Mouse (Mus musculus): ENCODE measurements around the gene Prelid3b. TPM values are rescaled to one million over a fixed set of nuclear protein-coding genes. Genes with fewer than 3 reads are reported as not detected.

Gene Prelid3b
- polyA plus RNA-seq, 1 experiment from 2014 or later: 129 TPM

- Histone ChIP-seq H3K9me3 (ENCODE audit: control insufficient read depth, low read length) (no peaks in the 10 kb centered on the region), H3K27ac (ENCODE audit: low read depth, low read length) (no peak overlapping the region), H3K36me3 (ENCODE audit: control insufficient read depth, insufficient read depth, low read length) (no peaks in the 10 kb centered on the region; the same call in 1 of the 2 replicates), H3K27me3 (ENCODE audit: control insufficient read depth, insufficient read depth, low read length) (no peaks in the 10 kb centered on the region), H3K9ac (ENCODE audit: low read length) (no peak overlapping the region), H3K4me3 (ENCODE audit: low read depth, low read length) (no peak overlapping the region), H3K4me2 (no peak overlapping the region), H3K4me1 (ENCODE audit: control insufficient read depth, insufficient read depth, low read length) (peaks cover 7% of the 10 kb centered on the region; the same call in 1 of the 2 replicates)
- ATAC-seq (ENCODE audit: low FRiP score) (no peak), DNase-seq (ENCODE audit: low spot score, missing footprints) (peak; percentile 62)
- WGBS: 96% methylated on average over 7 of the region's 7 CpGs
These were observed 2.0 kb downstream of the Prelid3b start for GRCm38 (mm10) chr2:174470786-174471405.

DNA sequence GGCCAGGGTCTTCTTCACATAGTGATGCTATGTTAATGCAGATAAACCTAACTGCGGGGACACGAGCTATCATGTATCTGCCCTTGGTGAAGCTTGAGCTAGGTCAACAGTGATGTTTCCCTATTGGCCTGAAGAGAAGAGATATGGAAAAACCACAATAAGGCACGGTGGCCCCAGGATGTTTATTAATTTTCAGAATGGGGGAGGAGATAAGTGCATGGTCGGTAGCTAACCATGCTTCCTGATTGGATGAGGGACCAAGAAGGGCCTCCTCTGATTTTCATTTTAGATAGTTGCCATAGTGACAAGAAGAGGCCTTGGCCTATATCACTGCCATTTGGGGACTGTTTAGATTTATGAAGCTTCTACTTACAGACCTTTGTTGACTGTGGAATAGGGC is 2.5 kb downstream of the Prelid3b start:
- DNase-seq (ENCODE audit: low spot score, missing footprints) (peak; percentile 57), ATAC-seq (ENCODE audit: low FRiP score) (no peak)
- Histone ChIP-seq H3K4me1 (ENCODE audit: control insufficient read depth, insufficient read depth, low read length) (peaks cover 7% of the 10 kb centered on the region; the same call in 1 of the 2 replicates), H3K9ac (ENCODE audit: low read length) (no peak overlapping the region), H3K4me3 (ENCODE audit: low read depth, low read length) (no peak overlapping the region), H3K4me2 (no peak overlapping the region), H3K27ac (ENCODE audit: low read depth, low read length) (no peak overlapping the region), H3K9me3 (ENCODE audit: control insufficient read depth, low read length) (no peaks in the 10 kb centered on the region), H3K27me3 (ENCODE audit: control insufficient read depth, insufficient read depth, low read length) (no peaks in the 10 kb centered on the region), H3K36me3 (ENCODE audit: control insufficient read depth, insufficient read depth, low read length) (no peaks in the 10 kb centered on the region; the same call in 1 of the 2 replicates)
- WGBS: 90% methylated on average over 4 of the region's 4 CpGs

DNA sequence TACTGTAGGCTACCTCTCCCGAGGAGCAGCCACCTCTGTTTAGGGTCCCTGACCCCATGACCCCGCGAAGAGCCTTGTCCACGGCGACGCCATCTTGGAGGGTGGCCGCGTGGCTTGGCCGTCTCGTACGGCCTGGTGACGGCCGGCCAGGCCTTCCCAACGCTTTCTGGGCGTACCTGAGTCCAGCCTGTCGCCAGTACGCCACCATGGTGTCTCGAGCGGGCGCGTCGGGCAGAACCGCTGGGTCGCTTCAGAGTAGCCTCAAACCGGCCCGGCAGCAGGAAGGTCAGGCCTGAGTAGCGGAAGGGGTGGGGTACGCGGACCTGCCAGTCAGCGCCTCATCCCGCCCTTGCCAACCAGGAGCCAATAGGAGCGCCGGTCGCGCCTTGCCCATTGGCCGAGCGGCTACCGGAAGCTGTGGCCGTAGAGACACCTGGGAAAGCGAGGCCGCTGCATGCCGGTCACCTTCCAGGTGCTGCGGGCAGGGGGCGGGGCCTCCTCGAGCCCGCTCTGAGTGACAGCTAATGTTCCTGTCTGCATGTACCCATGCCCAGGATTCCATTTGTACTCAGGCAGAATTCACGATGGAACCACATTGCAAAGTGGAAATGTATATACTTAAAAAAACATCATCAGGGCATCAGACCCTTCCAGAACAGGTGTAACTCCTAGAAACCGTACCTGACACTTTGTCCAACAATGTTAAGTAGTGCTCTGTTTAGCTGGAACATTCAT is 8.9 kb downstream of the Prelid3b start, which contains the start of gene Atp5e:
TSS of gene Atp5e (minus strand) at position 317 of the 735 bp plus-strand sequence.
- peaks cover 4% of the 10 kb centered on the region; the same call in 1 of the 2 replicates for H3K36me3 ChIP-seq (ENCODE audit: control insufficient read depth, insufficient read depth, low read length)
- H3K27me3 ChIP-seq (ENCODE audit: control insufficient read depth, insufficient read depth, low read length): no peaks in the 10 kb centered on the region
- DNase-seq (ENCODE audit: low spot score, missing footprints) (peak; percentile 98), ATAC-seq (ENCODE audit: low FRiP score) (peak; percentile 100)
- 2% methylated on average over 48 of the region's 48 CpGs for WGBS
- H3K9me3 ChIP-seq (ENCODE audit: control insufficient read depth, low read length): no peaks in the 10 kb centered on the region
- peak within 1 kb of the TSS; percentile 91 for H3K9ac ChIP-seq (ENCODE audit: low read length)
- peak within 1 kb of the TSS; percentile 73 for H3K4me3 ChIP-seq (ENCODE audit: low read depth, low read length)
- peak within 1 kb of the TSS; percentile 95 for H3K4me2 ChIP-seq
- H3K4me1 ChIP-seq (ENCODE audit: control insufficient read depth, insufficient read depth, low read length): peaks cover 7% of the 10 kb centered on the region; the same call in 1 of the 2 replicates
- H3K27ac ChIP-seq (ENCODE audit: low read depth, low read length): 0 out of 2 replicates have a peak within 1 kb of the TSS, but pooled peaks have one; percentile 25

GRCm38 (mm10) chr2:174463370-174463769 is 9.5 kb downstream of the Prelid3b start:
- peaks cover 7% of the 10 kb centered on the region for H3K4me1 ChIP-seq (ENCODE audit: control insufficient read depth, insufficient read depth, low read length)
- H3K27ac ChIP-seq (ENCODE audit: low read depth, low read length): no peak overlapping the region
- peak overlapping the region; percentile 91 for H3K9ac ChIP-seq (ENCODE audit: low read length)
- WGBS: 44% methylated on average over 10 of the region's 10 CpGs
- DNase-seq (ENCODE audit: low spot score, missing footprints): peak; percentile 89
- peak overlapping the region; percentile 95 for H3K4me2 ChIP-seq
- no peaks in the 10 kb centered on the region for H3K9me3 ChIP-seq (ENCODE audit: control insufficient read depth, low read length)
- peak; percentile 18 for ATAC-seq (ENCODE audit: low FRiP score)
- H3K27me3 ChIP-seq (ENCODE audit: control insufficient read depth, insufficient read depth, low read length): no peaks in the 10 kb centered on the region
- H3K4me3 ChIP-seq (ENCODE audit: low read depth, low read length): peak overlapping the region; percentile 73
- H3K36me3 ChIP-seq (ENCODE audit: control insufficient read depth, insufficient read depth, low read length): peaks cover 4% of the 10 kb centered on the region; the same call in 1 of the 2 replicates

DNA sequence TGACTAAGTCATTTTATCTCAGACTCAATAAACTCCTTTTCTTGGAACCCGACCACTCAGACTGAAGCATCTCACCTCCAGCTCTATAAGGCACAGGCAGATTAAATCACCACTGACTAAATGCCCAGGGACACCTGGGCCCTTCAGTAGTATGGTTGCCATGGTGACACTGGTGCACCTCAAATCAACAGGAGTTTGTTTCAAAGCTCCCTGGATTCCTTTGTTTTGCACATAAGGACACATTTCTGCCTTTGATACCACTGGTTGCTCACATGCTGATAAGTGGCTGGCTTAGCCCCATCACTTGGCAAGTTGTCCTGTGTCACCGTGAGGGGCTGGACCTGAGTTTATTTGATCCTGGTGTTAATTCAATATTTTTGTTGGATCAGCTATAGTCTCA is 13.5 kb downstream of the Prelid3b start:
- Histone ChIP-seq H3K9me3 (ENCODE audit: control insufficient read depth, low read length) (no peaks in the 10 kb centered on the region), H3K4me3 (ENCODE audit: low read depth, low read length) (no peak overlapping the region), H3K9ac (ENCODE audit: low read length) (no peak overlapping the region), H3K4me1 (ENCODE audit: control insufficient read depth, insufficient read depth, low read length) (peaks cover 9% of the 10 kb centered on the region), H3K4me2 (no peak overlapping the region), H3K36me3 (ENCODE audit: control insufficient read depth, insufficient read depth, low read length) (peaks cover 4% of the 10 kb centered on the region; the same call in 1 of the 2 replicates), H3K27me3 (ENCODE audit: control insufficient read depth, insufficient read depth, low read length) (no peaks in the 10 kb centered on the region), H3K27ac (ENCODE audit: low read depth, low read length) (no peak overlapping the region)
- 63% methylated on average over 2 of the region's 2 CpGs for WGBS
- DNase-seq (ENCODE audit: low spot score, missing footprints): no peak
- ATAC-seq (ENCODE audit: low FRiP score): no peak

DNA sequence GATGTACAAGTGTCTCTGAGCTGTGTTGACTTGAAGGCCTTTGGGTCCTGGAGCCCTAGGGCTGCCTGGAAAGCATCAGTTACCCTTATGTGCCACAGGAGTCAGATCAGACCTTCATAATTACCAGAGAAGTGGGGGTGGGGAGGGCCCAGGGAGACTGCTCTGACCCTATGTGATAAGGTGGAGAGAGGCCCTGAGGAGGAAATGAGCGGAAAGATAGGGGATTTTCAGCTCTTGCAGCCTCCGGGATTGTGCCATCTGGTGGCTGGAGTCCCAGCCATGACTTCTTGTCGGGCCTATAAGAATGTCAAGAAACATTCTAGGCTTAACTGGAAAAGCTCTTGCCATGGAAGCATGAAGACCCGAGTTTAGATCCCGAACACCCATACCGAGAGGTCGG is 19.2 kb downstream of the Prelid3b start:
- Histone ChIP-seq H3K27me3 (ENCODE audit: control insufficient read depth, insufficient read depth, low read length) (no peaks in the 10 kb centered on the region), H3K4me1 (ENCODE audit: control insufficient read depth, insufficient read depth, low read length) (peaks cover 3% of the 10 kb centered on the region; the same call in 1 of the 2 replicates), H3K4me3 (ENCODE audit: low read depth, low read length) (no peak overlapping the region), H3K9me3 (ENCODE audit: control insufficient read depth, low read length) (no peaks in the 10 kb centered on the region), H3K9ac (ENCODE audit: low read length) (no peak overlapping the region), H3K36me3 (ENCODE audit: control insufficient read depth, insufficient read depth, low read length) (no peaks in the 10 kb centered on the region), H3K27ac (ENCODE audit: low read depth, low read length) (no peak overlapping the region), H3K4me2 (no peak overlapping the region)
- DNase-seq (ENCODE audit: low spot score, missing footprints): no peak
- ATAC-seq (ENCODE audit: low FRiP score): no peak
- WGBS: 82% methylated on average over 7 of the region's 7 CpGs

DNA sequence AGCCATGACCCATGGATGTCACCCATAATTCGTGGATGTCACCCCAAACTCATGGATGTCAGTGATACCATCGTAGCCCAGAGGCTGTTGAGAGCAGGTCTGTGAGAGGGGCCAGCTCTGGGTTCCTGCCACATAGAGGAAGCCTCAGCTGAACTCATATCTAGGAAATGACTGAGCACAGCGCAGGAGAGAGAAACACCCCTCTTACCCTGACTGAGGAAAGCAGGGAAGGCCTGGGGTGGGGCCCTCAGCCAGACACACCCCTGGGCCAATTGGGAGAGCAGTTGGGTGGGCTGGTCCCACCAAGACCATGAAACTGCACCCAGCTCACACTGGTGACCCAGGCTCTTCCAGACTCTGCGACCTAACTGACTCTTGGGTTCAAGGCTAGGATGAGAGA is 22.5 kb downstream of the Prelid3b start, which contains the start of gene Tubb1:
TSS of gene Tubb1 (plus strand) at position 343 of the 400 bp plus-strand sequence.
- no peaks in the 10 kb centered on the region for H3K9me3 ChIP-seq (ENCODE audit: control insufficient read depth, low read length)
- no peak; the same call in 1 of the 2 replicates for ATAC-seq (ENCODE audit: low FRiP score)
- no peaks in the 10 kb centered on the region for H3K27me3 ChIP-seq (ENCODE audit: control insufficient read depth, insufficient read depth, low read length)
- no peak for DNase-seq (ENCODE audit: low spot score, missing footprints)
- no peak within 1 kb of the TSS for H3K27ac ChIP-seq (ENCODE audit: low read depth, low read length)
- no peak within 1 kb of the TSS for H3K4me3 ChIP-seq (ENCODE audit: low read depth, low read length)
- no peak within 1 kb of the TSS for H3K4me2 ChIP-seq
- no peaks in the 10 kb centered on the region for H3K36me3 ChIP-seq (ENCODE audit: control insufficient read depth, insufficient read depth, low read length)
- H3K4me1 ChIP-seq (ENCODE audit: control insufficient read depth, insufficient read depth, low read length): peaks cover 3% of the 10 kb centered on the region; the same call in 1 of the 2 replicates
- no peak within 1 kb of the TSS for H3K9ac ChIP-seq (ENCODE audit: low read length)
- 84% methylated on average over 4 of the region's 4 CpGs for WGBS

DNA sequence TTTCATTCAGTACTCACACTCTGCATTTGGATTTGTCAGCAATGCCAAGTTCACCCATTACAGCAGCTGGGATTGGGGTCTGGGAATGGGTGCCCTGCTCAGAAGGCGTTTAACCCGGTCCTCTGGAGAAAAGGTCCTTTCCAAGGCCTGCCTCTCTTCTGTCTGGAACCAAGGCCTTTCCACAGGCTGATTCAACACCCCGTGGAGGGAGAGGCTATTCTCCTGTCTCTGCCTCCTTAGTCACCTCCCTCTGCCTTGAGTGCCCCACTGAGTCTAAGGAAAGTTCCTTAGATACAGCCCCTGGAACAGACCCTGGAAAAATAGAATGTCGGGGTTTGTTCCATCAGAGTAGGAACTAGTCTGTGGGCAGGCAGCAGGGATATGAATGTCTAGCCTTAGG is 24.5 kb downstream of the Prelid3b start:
- no peaks in the 10 kb centered on the region for H3K36me3 ChIP-seq (ENCODE audit: control insufficient read depth, insufficient read depth, low read length)
- H3K4me3 ChIP-seq (ENCODE audit: low read depth, low read length): no peak overlapping the region
- no peaks in the 10 kb centered on the region for H3K9me3 ChIP-seq (ENCODE audit: control insufficient read depth, low read length)
- ATAC-seq (ENCODE audit: low FRiP score) (no peak), DNase-seq (ENCODE audit: low spot score, missing footprints) (no peak)
- WGBS: 80% methylated on average over 4 of the region's 4 CpGs
- peaks cover 3% of the 10 kb centered on the region; the same call in 1 of the 2 replicates for H3K4me1 ChIP-seq (ENCODE audit: control insufficient read depth, insufficient read depth, low read length)
- no peak overlapping the region for H3K4me2 ChIP-seq
- H3K27ac ChIP-seq (ENCODE audit: low read depth, low read length): no peak overlapping the region
- H3K27me3 ChIP-seq (ENCODE audit: control insufficient read depth, insufficient read depth, low read length): no peaks in the 10 kb centered on the region
- H3K9ac ChIP-seq (ENCODE audit: low read length): no peak overlapping the region

DNA sequence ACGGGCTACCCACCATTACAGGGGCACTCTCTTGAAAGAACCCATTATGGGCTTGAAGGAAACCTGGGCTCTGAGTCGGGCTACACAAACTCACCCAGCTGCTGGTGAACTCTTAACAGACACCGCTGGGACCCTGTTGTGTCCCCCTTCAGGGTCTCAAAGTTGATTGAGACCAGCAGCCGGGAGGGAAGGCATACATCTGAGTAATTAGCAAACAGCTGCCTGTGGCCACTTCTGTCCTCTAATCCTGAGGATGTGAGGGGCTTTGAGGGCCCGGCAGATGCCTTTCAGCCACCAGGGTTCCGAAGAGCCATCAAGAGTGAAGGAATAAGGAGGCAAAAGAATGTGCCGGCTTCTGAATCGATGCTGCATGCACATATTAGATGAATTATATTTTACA is 26.0 kb downstream of the Prelid3b start:
- DNase-seq (ENCODE audit: low spot score, missing footprints) (no peak), ATAC-seq (ENCODE audit: low FRiP score) (peak; percentile 51; the same call in 1 of the 2 replicates)
- no peaks in the 10 kb centered on the region for H3K9me3 ChIP-seq (ENCODE audit: control insufficient read depth, low read length)
- no peaks in the 10 kb centered on the region for H3K27me3 ChIP-seq (ENCODE audit: control insufficient read depth, insufficient read depth, low read length)
- H3K4me2 ChIP-seq: no peak overlapping the region
- WGBS: 54% methylated on average over 8 of the region's 8 CpGs
- H3K36me3 ChIP-seq (ENCODE audit: control insufficient read depth, insufficient read depth, low read length): no peaks in the 10 kb centered on the region
- no peak overlapping the region for H3K27ac ChIP-seq (ENCODE audit: low read depth, low read length)
- H3K9ac ChIP-seq (ENCODE audit: low read length): no peak overlapping the region
- H3K4me1 ChIP-seq (ENCODE audit: control insufficient read depth, insufficient read depth, low read length): peaks cover 3% of the 10 kb centered on the region; the same call in 1 of the 2 replicates
- no peak overlapping the region for H3K4me3 ChIP-seq (ENCODE audit: low read depth, low read length)
